Mouse (Mus musculus): ENCODE measurements at regions not wholly inside any gene's neighbourhood (a gene's known extent, or its start where the extent isn't known, plus 50 kb on each side); places are given as distances from the start of the nearest gene placed in this dataset.

- DNase-seq (ENCODE audit: low read depth, low spot score), result no peak
Observed at GRCm38 (mm10) chr12:35317046-35317445, 217.8 kb downstream of the Ahr start.

- DNase-seq (ENCODE audit: low read depth, low spot score), result no peak
Observed at GRCm38 (mm10) chr12:35314035-35314434, 220.8 kb downstream of the Ahr start.

- DNase-seq (ENCODE audit: low read depth, low spot score), result no peak
Observed at GRCm38 (mm10) chr12:35313191-35313925, 221.5 kb downstream of the Ahr start.

GRCm38 (mm10) chr12:35308537-35308936 is 226.3 kb downstream of the Ahr start:
- no peak for DNase-seq (ENCODE audit: low read depth, low spot score)

- no peak for DNase-seq (ENCODE audit: low read depth, low spot score)
Observed at GRCm38 (mm10) chr12:35303764-35304717, 230.8 kb downstream of the Ahr start.

GRCm38 (mm10) chr12:35303188-35303587 is 231.7 kb downstream of the Ahr start:
- no peak for DNase-seq (ENCODE audit: low read depth, low spot score)

- DNase-seq (ENCODE audit: low read depth, low spot score), result no peak
Observed at GRCm38 (mm10) chr12:35294668-35295067, 240.2 kb downstream of the Ahr start.

- DNase-seq (ENCODE audit: low read depth, low spot score), result no peak
Observed at GRCm38 (mm10) chr12:35293566-35293965, 241.3 kb downstream of the Ahr start.

- DNase-seq (ENCODE audit: low read depth, low spot score), result no peak
Observed at GRCm38 (mm10) chr12:35291941-35292341, 242.9 kb downstream of the Ahr start.

GRCm38 (mm10) chr12:35287974-35288373 is 241.0 kb downstream of the Snx13 start:
- no peak for DNase-seq (ENCODE audit: low read depth, low spot score)

GRCm38 (mm10) chr12:35287570-35287969 is 240.6 kb downstream of the Snx13 start:
- DNase-seq (ENCODE audit: low read depth, low spot score), result no peak

- DNase-seq (ENCODE audit: low read depth, low spot score), result no peak
Observed at GRCm38 (mm10) chr12:35286974-35287553, 240.1 kb downstream of the Snx13 start.

GRCm38 (mm10) chr12:35284345-35284744 is 237.4 kb downstream of the Snx13 start:
- DNase-seq (ENCODE audit: low read depth, low spot score), result no peak

GRCm38 (mm10) chr12:35283925-35284324 is 236.9 kb downstream of the Snx13 start:
- no peak for DNase-seq (ENCODE audit: low read depth, low spot score)

GRCm38 (mm10) chr12:35283407-35283806 is 236.4 kb downstream of the Snx13 start:
- DNase-seq (ENCODE audit: low read depth, low spot score), result no peak

- no peak for DNase-seq (ENCODE audit: low read depth, low spot score)
Observed at GRCm38 (mm10) chr12:35269465-35269864, 222.5 kb downstream of the Snx13 start.

GRCm38 (mm10) chr12:35268006-35268405 is 221.0 kb downstream of the Snx13 start:
- no peak for DNase-seq (ENCODE audit: low read depth, low spot score)

- no peak for DNase-seq (ENCODE audit: low read depth, low spot score)
Observed at GRCm38 (mm10) chr12:35267023-35267654, 220.2 kb downstream of the Snx13 start.

- no peak for DNase-seq (ENCODE audit: low read depth, low spot score)
Observed at GRCm38 (mm10) chr12:35259781-35260180, 212.8 kb downstream of the Snx13 start.

GRCm38 (mm10) chr12:35255723-35256401 is 208.9 kb downstream of the Snx13 start:
- no peak for DNase-seq (ENCODE audit: low read depth, low spot score)

GRCm38 (mm10) chr12:35248476-35248875 is 201.5 kb downstream of the Snx13 start:
- no peak for DNase-seq (ENCODE audit: low read depth, low spot score)

All from ES-CJ7 (cell line).